18 mouse cellular contexts compared by ENCODE assay signal in the genomic region with DNA sequence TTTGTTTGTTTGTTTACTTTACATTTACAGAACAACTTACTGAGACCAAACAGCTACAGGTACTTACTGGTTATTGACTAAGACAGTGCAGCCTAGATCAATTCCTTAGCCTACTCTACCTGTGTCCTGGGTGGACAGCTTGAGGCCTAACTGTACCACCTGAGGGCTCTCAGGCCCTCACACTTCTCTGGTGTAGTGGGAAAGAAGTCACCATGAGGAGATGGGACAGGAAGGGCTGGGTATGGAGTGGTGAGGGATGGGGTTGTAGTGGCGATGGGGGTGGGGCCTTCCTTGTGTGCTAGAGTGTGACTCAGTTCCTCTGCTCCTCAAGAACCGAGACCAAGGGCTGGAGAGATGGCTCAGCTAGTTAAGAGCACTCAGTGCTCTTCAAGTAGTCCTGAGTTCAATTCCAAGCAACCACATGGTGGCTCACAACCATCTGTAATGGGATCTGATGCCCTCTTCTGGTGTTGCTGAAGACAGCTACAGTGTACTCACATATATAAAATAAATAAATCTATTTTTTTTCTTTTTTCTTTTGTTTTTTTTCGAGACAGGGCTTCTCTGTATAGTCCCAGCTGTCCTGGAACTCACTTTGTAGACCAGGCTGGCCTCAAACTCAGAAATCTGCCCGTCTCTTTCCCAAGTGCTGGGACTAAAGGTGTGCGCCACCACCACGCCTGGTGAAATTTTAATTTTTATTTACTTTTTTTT. TPM values are rescaled to one million over a fixed set of nuclear protein-coding genes. Genes with fewer than 3 reads are reported as not detected.
DNase-seq lines count a peak whose midpoint lies in the region; ATAC-seq lines count a peak whose summit lies in the region.
"Had no signal": no experiment of that assay in that cellular context is flagged by ENCODE, and none has a peak within 500 bp of the region (broad histone marks: within the 10 kb centered on the region; RNA-seq: fewer than 3 reads in every experiment).

No protein-coding gene starts in this region.

- no peak for DNase-seq in limb, embryonic 10.5 days (ENCODE audit: low spot score)
- peak; percentile 46 for DNase-seq in 3T3-L1 (ENCODE audit: low read depth, low spot score)
- DNase-seq in A20 (ENCODE audit: low read depth, low spot score): peak; percentile 46
- DNase-seq in left cerebral cortex, adult 18-20 months (ENCODE audit: low spot score in 2 of 2): no peak
- DNase-seq in left cerebral cortex, postnatal 4 days: no peak
- DNase-seq: adrenal gland, adult 8-10 months; cerebellum, adult 9-11 months; gastrocnemius, postnatal 14 days; layer of hippocampus, postnatal 36 days; liver, embryonic 13.5 days; lung, postnatal 14 days; thymus, postnatal 14 days had no signal

- no peaks in the 10 kb centered on the region for H3K9me3 ChIP-seq in limb, embryonic 12.5 days
- no peaks in the 10 kb centered on the region for H3K9me3 ChIP-seq in limb, embryonic 10.5 days (replicated peaks)
- no peaks in the 10 kb centered on the region for H3K9me3 ChIP-seq in liver, embryonic 15.5 days (replicated peaks)
- H3K9me3 ChIP-seq: embryonic facial prominence, embryonic 12.5 days; hindbrain, embryonic 10.5 days; liver, embryonic 13.5 days had no signal

- ATAC-seq in limb, embryonic 12.5 days (ENCODE audit: insufficient number of reproducible peaks, insufficient read depth, low FRiP score, low TSS enrichment, low read depth): 0 out of 2 replicates have a peak, but pooled peaks have one; percentile 4
- ATAC-seq in liver, embryonic 15.5 days (ENCODE audit: insufficient read depth): no peak
- ATAC-seq: forebrain, embryonic 14.5 days; midbrain, embryonic 16.5 days had no signal

- H3K27ac ChIP-seq in limb, embryonic 12.5 days: no peak overlapping the region
- H3K27ac ChIP-seq in limb, embryonic 10.5 days: no peak overlapping the region
- peak overlapping the region; percentile 7; the same call in 1 of the 2 replicates for H3K27ac ChIP-seq in liver, embryonic 15.5 days (replicated peaks)

- H3K9ac ChIP-seq in limb, embryonic 12.5 days (replicated peaks): no peak overlapping the region
- H3K9ac ChIP-seq in liver, embryonic 15.5 days: no peak overlapping the region
- H3K9ac ChIP-seq: embryonic facial prominence, embryonic 12.5 days had no signal

- H3K36me3 ChIP-seq in limb, embryonic 12.5 days: peaks cover 5% of the 10 kb centered on the region; the same call in 1 of the 2 replicates
- H3K36me3 ChIP-seq in limb, embryonic 10.5 days: peaks cover 13% of the 10 kb centered on the region
- peaks cover 12% of the 10 kb centered on the region for H3K36me3 ChIP-seq in liver, embryonic 15.5 days (replicated peaks)
- H3K36me3 ChIP-seq: embryonic facial prominence, embryonic 12.5 days had no signal

- intact Hi-C loops in left cerebral cortex, postnatal 4 days (cut with DNase I): no loop called here

- H3K4me1 ChIP-seq in limb, embryonic 12.5 days (replicated peaks): peaks cover 20% of the 10 kb centered on the region
- H3K4me1 ChIP-seq in limb, embryonic 10.5 days: peaks cover 19% of the 10 kb centered on the region
- peaks cover 30% of the 10 kb centered on the region for H3K4me1 ChIP-seq in liver, embryonic 15.5 days (replicated peaks)

- no peaks in the 10 kb centered on the region for H3K27me3 ChIP-seq in limb, embryonic 12.5 days
- H3K27me3 ChIP-seq in limb, embryonic 10.5 days (ENCODE audit: low read depth, poor library complexity, severe bottlenecking): no peaks in the 10 kb centered on the region
- no peaks in the 10 kb centered on the region for H3K27me3 ChIP-seq in liver, embryonic 15.5 days
- H3K27me3 ChIP-seq: embryonic facial prominence, embryonic 12.5 days; liver, embryonic 13.5 days had no signal

- H3K4me2 ChIP-seq in limb, embryonic 12.5 days: no peak overlapping the region
- no peak overlapping the region for H3K4me2 ChIP-seq in liver, embryonic 15.5 days

- H3K4me3 ChIP-seq in limb, embryonic 12.5 days (replicated peaks): no peak overlapping the region
- H3K4me3 ChIP-seq in limb, embryonic 10.5 days: no peak overlapping the region
- H3K4me3 ChIP-seq in liver, embryonic 15.5 days (replicated peaks): no peak overlapping the region
- H3K4me3 ChIP-seq: embryonic facial prominence, embryonic 12.5 days had no signal

- WGBS in limb, embryonic 12.5 days: 92% methylated on average over 6 of the region's 6 CpGs
- 93% methylated on average over 6 of the region's 6 CpGs for WGBS in limb, embryonic 10.5 days
- 64% methylated on average over 6 of the region's 6 CpGs for WGBS in liver, embryonic 15.5 days (ENCODE audit: insufficient replicate concordance)

RNA-seq across cellular contexts. Expression of a gene that starts 1.9 kb away (rescaled TPM):
- polyA plus RNA-seq in limb, embryonic 12.5 days (2016; fragmentation: Nextera tagmentation; extraction: Ambion mirVana): 798 and 826 TPM in 2 replicates
- polyA plus RNA-seq in limb, embryonic 10.5 days (2016; fragmentation: Nextera tagmentation; extraction: Ambion mirVana): 820 and 832 TPM in 2 replicates
- polyA plus RNA-seq in liver, embryonic 15.5 days (2015; fragmentation: Nextera tagmentation; extraction: Ambion mirVana): 204 and 215 TPM in 2 replicates
- total RNA-seq in left cerebral cortex, adult 18-20 months (2021): 100 to 1,000 TPM; 124 to 130 TPM
- total RNA-seq in left cerebral cortex, postnatal 4 days (2021): 100 to 1,000 TPM; 220 to 228 TPM

RNA-seq across cellular contexts. Expression of a gene that starts 22.7 kb away (rescaled TPM):
- 135 and 149 TPM in 2 replicates for polyA plus RNA-seq in limb, embryonic 12.5 days (2016; fragmentation: Nextera tagmentation; extraction: Ambion mirVana)
- polyA plus RNA-seq in limb, embryonic 10.5 days (2016; fragmentation: Nextera tagmentation; extraction: Ambion mirVana): 116 and 131 TPM in 2 replicates
- polyA plus RNA-seq in liver, embryonic 15.5 days (2015; fragmentation: Nextera tagmentation; extraction: Ambion mirVana): 41.7 and 46.7 TPM in 2 replicates
- total RNA-seq in left cerebral cortex, adult 18-20 months (2021): 10 to 100 TPM; 43.2 to 45.8 TPM
- total RNA-seq in left cerebral cortex, postnatal 4 days (2021): 10 to 100 TPM; 83.3 to 93.2 TPM

Comparison
In these comparisons a context has a peak if more than half of its experiments do, and no peak if none do; other contexts are left out.
1. DNase-seq: peak in 3T3-L1 (single experiment) and A20 (single experiment); none in limb, embryonic 10.5 days (single experiment), left cerebral cortex, adult 18-20 months (0 of 2) and left cerebral cortex, postnatal 4 days (single experiment).